Mouse (Mus musculus) B cell, adult 67 days (primary cell): ENCODE results near the gene Cc2d1b. TPM values are rescaled to one million over a fixed set of nuclear protein-coding genes. Genes with fewer than 3 reads are reported as not detected.

Experiments used
- total RNA-seq, 2 experiments: library from RNA; stranded (reverse); gene quantifications; 4 replicates each; pipeline ENCODE4 v1.2.4; 2023

Gene Cc2d1b
- 100 to 1,000 TPM; 102 to 113 TPM for total RNA-seq

GRCm38 (mm10) chr4:108619587-108620341, at the start of gene Cc2d1b:
Gene Cc2d1b (plus strand): TSS chr4:108619940.

GRCm38 (mm10) chr4:108578840-108579742, 40.6 kb upstream of the Cc2d1b start, which contains the start of the genes Prpf38a and Orc1:
Gene Prpf38a (minus strand): TSS chr4:108579336.
Gene Orc1 (plus strand): TSS chr4:108579423.

Other genes with a start within 250 kb of the Cc2d1b start
- not detected for gene Shisal2a, start 236.6 kb upstream of the Cc2d1b start, total RNA-seq
- 1 to 10 TPM; 1.5 to 3.8 TPM for gene Gpx7, start 213.0 kb upstream of the Cc2d1b start, total RNA-seq
- 100 to 1,000 TPM; 291 to 305 TPM for gene Tut4, start 160.5 kb upstream of the Cc2d1b start, total RNA-seq
- 10 to 100 TPM; 45.2 to 51.1 TPM for gene Prpf38a, start 40.6 kb upstream of the Cc2d1b start, total RNA-seq
- gene Orc1, start 40.5 kb upstream of the Cc2d1b start, total RNA-seq = 1 to 10 TPM; 2.9 to 5.6 TPM
- not detected for gene 3110021N24Rik, start 99.7 kb downstream of the Cc2d1b start, total RNA-seq
- under 1 TPM in 1 of 2 experiments, not detected in 1; 0.09 TPM for gene Zfyve9, start 160.9 kb downstream of the Cc2d1b start, total RNA-seq
- gene Btf3l4, start 213.7 kb downstream of the Cc2d1b start, total RNA-seq = 10 to 100 TPM; 57.9 to 63.7 TPM
- gene Txndc12, start 214.7 kb downstream of the Cc2d1b start, total RNA-seq = 10 to 100 TPM; 30.2 to 38.8 TPM
- gene Kti12, start 227.8 kb downstream of the Cc2d1b start, total RNA-seq = 10 to 100 TPM; 29.9 to 31.3 TPM
- gene A730015C16Rik, start 228.7 kb downstream of the Cc2d1b start, total RNA-seq = not detected